Mouse (Mus musculus) lung, adult 2 months (tissue): ENCODE data around the gene Thop1.

Source experiments
- CTCF ChIP-seq: fragments of 200-500 bp; IDR thresholded peaks from 2 replicates; pipeline ENCODE4 v1.5.1; 2011; ENCODE audit warnings: mild to moderate bottlenecking, low read length, control low read depth; ENCODE audit not compliant: insufficient read depth
- POLR2A ChIP-seq: fragments of 200-500 bp; IDR thresholded peaks from 2 replicates; pipeline ENCODE4 v1.6.1; 2011; ENCODE audit warnings: low read depth, mild to moderate bottlenecking, control low read depth, low read length, borderline replicate concordance; ENCODE audit errors: extremely low read depth

- TF ChIP-seq CTCF (no peak), POLR2A (no peak)
Measured at GRCm38 (mm10) chr10:81122889-81123288, 53.1 kb downstream of the Thop1 start.
